Mouse (Mus musculus): ENCODE data around the gene Rcan2.

DNA sequence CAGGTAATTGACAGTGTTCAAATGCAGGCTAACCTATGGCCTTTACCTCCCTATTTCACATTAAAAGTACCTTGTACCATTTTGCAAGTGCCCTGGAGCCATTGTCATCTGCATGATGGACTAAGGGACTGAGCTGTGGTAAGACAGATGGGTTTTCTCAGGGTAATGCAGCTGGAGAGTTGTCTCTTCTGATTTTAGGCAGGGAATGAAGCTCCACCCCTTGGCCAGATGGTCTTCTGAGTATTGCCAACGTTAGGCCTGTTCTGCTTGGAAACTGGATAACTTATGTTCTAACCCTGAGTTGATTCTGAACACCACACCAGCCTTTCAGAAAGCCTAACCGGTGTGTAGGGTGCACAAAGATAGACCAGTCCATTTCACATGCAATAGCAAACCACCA, 222.7 kb downstream of the Rcan2 start:
- TF ChIP-seq CTCF (IDR thresholded peaks at IDR 0.05; ENCODE audit: extremely low read depth, insufficient read depth, low read length) (no peak), POLR2A (IDR thresholded peaks at IDR 0.05; ENCODE audit: extremely low read depth, insufficient read depth, low read length) (no peak)
